Mouse (Mus musculus) lung, postnatal 0 days (tissue): ENCODE data around the gene Cep112.

Source experiments
- CTCF ChIP-seq: IDR thresholded peaks from 2 replicates; pipeline ENCODE4 v1.5.1; 2016; ENCODE audit warnings: antibody characterized with exemption, mild to moderate bottlenecking
- EP300 ChIP-seq: IDR thresholded peaks from 2 replicates; pipeline ENCODE4 v1.6.1; 2016; ENCODE audit warnings: antibody characterized with exemption, mild to moderate bottlenecking, control low read depth

DNA sequence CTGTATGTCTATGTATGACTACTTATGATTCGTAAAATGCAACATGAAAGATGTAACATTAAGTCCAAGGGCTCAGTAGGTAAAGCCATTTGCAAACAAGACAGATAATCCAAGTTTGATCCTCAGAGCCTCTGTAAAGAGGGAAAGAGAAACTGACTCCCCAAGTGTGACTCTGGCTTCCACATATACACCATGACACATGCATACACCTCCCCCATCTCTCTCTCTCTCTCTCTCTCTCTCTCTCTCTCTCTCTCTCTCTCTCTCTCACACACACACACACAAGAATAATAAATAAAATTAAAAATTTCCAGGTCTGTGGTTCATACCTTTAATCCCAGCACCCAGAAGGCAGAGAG, 39.3 kb upstream of the Cep112 start:
- TF ChIP-seq EP300 (no peak), CTCF (no peak)
